Mouse (Mus musculus) CH12.LX (cell line): Measurements from ENCODE around the gene Tmem178.

Experiments
- CTCF ChIP-seq, 2 experiments: IDR thresholded peaks in 1 of 2; conservative IDR thresholded peaks in 1 of 2; 2 replicates each; pipeline ENCODE4 v1.5.1; 2011 to 2012; ENCODE audit warnings: low read depth in 2 of 2, low read length in 2 of 2, improper control_type of control experiment in 1 of 2, inconsistent platforms in 1 of 2, mild to moderate bottlenecking in 1 of 2, moderate library complexity in 1 of 2
- EP300 ChIP-seq: IDR thresholded peaks from 2 replicates; pipeline ENCODE4 v1.6.1; 2011; ENCODE audit warnings: low read length, improper control_type of control experiment
- POLR2A ChIP-seq: IDR thresholded peaks from 2 replicates; pipeline ENCODE4 v1.6.1; 2011; ENCODE audit warnings: low read depth, mild to moderate bottlenecking, improper control_type of control experiment, low read length
- SIN3A ChIP-seq: IDR thresholded peaks from 2 replicates; pipeline ENCODE4 v1.6.1; 2012; ENCODE audit warnings: low read length, improper control_type of control experiment, inconsistent platforms
- ZC3H11A ChIP-seq: IDR thresholded peaks from 2 replicates; pipeline ENCODE4 v1.6.1; 2012; ENCODE audit warnings: low read depth, mild to moderate bottlenecking, inconsistent platforms, low read length, improper control_type of control experiment

GRCm38 (mm10) chr17:81001647-81002046, 57.2 kb downstream of the Tmem178 start:
- TF ChIP-seq ZC3H11A (no peak), EP300 (no peak), POLR2A (no peak), SIN3A (no peak), CTCF (conservative IDR thresholded peaks at IDR 0.05 in 1 of 2, IDR thresholded peaks at IDR 0.05 in 1 of 2; ENCODE audit: low read depth in 2 of 2, low read length in 2 of 2) (no peak)
